Mouse (Mus musculus): ENCODE results near the gene Pdia5.

DNA sequence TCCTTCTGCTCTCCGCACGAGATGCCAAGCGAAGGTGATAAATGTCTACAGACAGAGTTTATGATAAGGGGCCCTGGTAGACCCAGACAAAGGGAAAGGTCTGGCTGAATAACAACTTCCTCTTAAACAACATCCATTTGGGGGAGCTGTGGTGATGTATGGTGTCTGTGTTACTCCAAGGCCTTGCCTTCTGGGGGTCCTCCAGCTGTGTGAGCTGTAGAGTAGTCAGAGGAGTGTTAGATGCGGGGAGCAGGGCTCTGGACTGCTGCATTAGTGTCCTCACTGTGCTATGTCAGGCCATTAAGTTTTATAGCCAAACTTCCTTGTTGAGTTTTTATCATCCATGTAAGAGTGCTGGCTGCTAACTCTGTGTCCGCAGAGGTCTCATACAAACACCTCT, 76.1 kb downstream of the Pdia5 start:
- no peak for TF ChIP-seq CTCF (IDR thresholded peaks at IDR 0.05)
- TF ChIP-seq EP300 (IDR thresholded peaks at IDR 0.05), result no peak

Measured in lung, postnatal 0 days (tissue).